Mouse (Mus musculus) B cell, adult 62 days (primary cell): ENCODE results near the gene Kcnj16. TPM values are rescaled to one million over a fixed set of nuclear protein-coding genes. Genes with fewer than 3 reads are reported as not detected.

Experiments
- total RNA-seq: library from RNA; stranded (reverse); gene quantifications from 4 replicates; pipeline ENCODE4 v1.2.4, GENCODE M21; 2023

Kcnj16 gene
- 1.9 to 3.9 TPM (median 2.3 TPM) in 4 replicates for total RNA-seq

GRCm38 (mm10) chr11:110967762-110968135 lies at the start of gene Kcnj16:
Kcnj16 (plus strand) TSS chr11:110968033.

GRCm38 (mm10) chr11:111065635-111066298 lies 97.9 kb downstream of the Kcnj16 start, which contains the start of gene Kcnj2:
Kcnj2 (plus strand) TSS chr11:111066164.

Other genes starting within 250 kb of the Kcnj16 start
- gene Kcnj2, start 98.1 kb downstream of the Kcnj16 start, total RNA-seq, result 0.12 to 0.16 TPM (median 0.12 TPM) in 3 of 4 replicates, not detected in the other